Mouse (Mus musculus): ENCODE data around the gene Lima1. TPM values are rescaled to one million over a fixed set of nuclear protein-coding genes. Genes with fewer than 3 reads are reported as not detected.
A peak's percentile ranks its signal among the peaks of the same experiment; 100 is the strongest.

Gene Lima1
- total RNA-seq, 1 experiment = 69.9 TPM

DNA sequence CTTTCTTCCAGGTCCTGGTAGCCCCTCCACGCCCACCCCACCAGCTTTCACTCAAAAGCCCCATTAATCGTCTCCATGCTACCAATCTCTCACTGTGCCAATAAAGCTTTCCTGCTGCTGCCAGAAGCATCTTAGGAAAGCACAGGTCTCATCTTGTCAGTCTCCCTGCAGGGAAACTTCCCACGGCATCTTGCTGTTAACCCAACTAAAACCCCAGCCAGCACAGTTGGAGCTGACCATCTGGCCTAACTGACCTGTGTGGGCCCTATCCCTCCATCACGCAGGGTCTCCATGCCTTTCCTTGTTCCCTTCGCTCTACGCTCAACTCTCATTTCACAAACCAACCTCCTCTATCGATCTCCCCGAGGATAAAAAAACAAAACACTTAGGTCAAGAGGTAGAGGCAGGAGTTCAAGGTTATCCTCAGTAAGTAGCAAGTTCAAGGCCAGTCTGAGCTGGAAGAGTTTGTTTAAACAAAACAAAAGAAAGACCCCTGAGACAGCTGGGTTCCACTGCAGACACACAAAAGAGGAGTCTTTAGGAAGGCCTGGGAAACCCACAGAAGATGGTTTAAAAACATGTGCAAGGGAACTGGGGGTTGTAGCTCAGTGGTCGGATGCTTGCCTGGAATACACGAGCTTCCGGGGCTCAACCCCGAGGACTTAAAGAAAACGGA lies 36.0 kb downstream of the Lima1 start:
- Histone ChIP-seq H3K4me3 (ENCODE audit: insufficient read depth in 1 of 2, low read depth in 1 of 2, low read length in 2 of 2, poor library complexity in 1 of 2, severe bottlenecking in 1 of 2) (no peak overlapping the region), H3K36me3 (ENCODE audit: control insufficient read depth, insufficient read depth, low read length, poor library complexity, severe bottlenecking) (peaks cover 23% of the 10 kb centered on the region; the same call in 1 of the 2 replicates), H3K27ac (ENCODE audit: insufficient read depth, low read depth, low read length, poor library complexity, severe bottlenecking) (peak overlapping the region; percentile 67), H3K4me1 (ENCODE audit: control insufficient read depth in 2 of 2, insufficient read depth in 2 of 2, low read length in 2 of 2, poor library complexity in 1 of 2) (peaks cover 2 to 17% of the 10 kb centered on the region in 2 experiments; a peak in 1 of 4 replicates), H3K9me3 (ENCODE audit: control insufficient read depth, insufficient read depth, low read depth, low read length) (no peaks in the 10 kb centered on the region), H3K9ac (ENCODE audit: insufficient read depth, low read depth, low read length, poor library complexity, severe bottlenecking) (no peak overlapping the region)
- in situ Hi-C loops (cut with MboI; ENCODE audit: low sequenced_read_pairs in 2 of 2, unreplicated experiment in 2 of 2) = no loop called here
- TF ChIP-seq ZNF384 (IDR thresholded peaks at IDR 0.05; ENCODE audit: low read depth, low read length) = peak; percentile 69
- TF ChIP-seq ZC3H11A (IDR thresholded peaks at IDR 0.05; ENCODE audit: borderline replicate concordance, low read depth, low read length) = no peak
- DNase-seq (ENCODE audit: low read depth, low spot score) = no peak

DNA sequence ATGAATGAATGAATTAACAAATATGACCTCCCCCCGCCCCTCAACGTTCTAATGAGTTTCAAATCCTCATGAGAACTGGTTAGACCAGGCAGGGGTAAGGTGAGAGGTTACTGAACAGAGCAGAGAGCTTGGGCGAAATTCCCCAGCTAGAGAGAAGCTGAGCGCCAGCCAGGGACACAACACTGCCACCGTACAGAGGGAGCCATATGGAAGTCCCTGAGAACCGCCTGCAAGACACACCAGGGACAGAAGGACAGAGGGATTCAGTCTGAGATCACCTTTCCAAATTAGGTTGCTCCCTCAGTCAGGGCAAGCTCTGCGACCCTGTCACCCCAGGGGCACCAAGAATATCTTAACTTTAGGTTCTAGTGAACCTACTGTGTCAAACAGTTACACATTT lies 37.7 kb downstream of the Lima1 start:
- Histone ChIP-seq H3K36me3 (ENCODE audit: control insufficient read depth, insufficient read depth, low read length, poor library complexity, severe bottlenecking) (peaks cover 22% of the 10 kb centered on the region; the same call in 1 of the 2 replicates), H3K9ac (ENCODE audit: insufficient read depth, low read depth, low read length, poor library complexity, severe bottlenecking) (no peak overlapping the region), H3K9me3 (ENCODE audit: control insufficient read depth, insufficient read depth, low read depth, low read length) (no peaks in the 10 kb centered on the region), H3K27ac (ENCODE audit: insufficient read depth, low read depth, low read length, poor library complexity, severe bottlenecking) (no peak overlapping the region), H3K4me3 (ENCODE audit: insufficient read depth in 1 of 2, low read depth in 1 of 2, low read length in 2 of 2, poor library complexity in 1 of 2, severe bottlenecking in 1 of 2) (no peak overlapping the region), H3K4me1 (ENCODE audit: control insufficient read depth in 2 of 2, insufficient read depth in 2 of 2, low read length in 2 of 2, poor library complexity in 1 of 2) (peaks cover 2 to 20% of the 10 kb centered on the region in 2 experiments; a peak in 1 of 4 replicates)
- no peak for DNase-seq (ENCODE audit: low read depth, low spot score)
- in situ Hi-C loops (cut with MboI; ENCODE audit: low sequenced_read_pairs in 2 of 2, unreplicated experiment in 2 of 2) = no loop called here
- TF ChIP-seq ZNF384 (IDR thresholded peaks at IDR 0.05; ENCODE audit: low read depth, low read length) = no peak
- TF ChIP-seq MAFK (IDR thresholded peaks at IDR 0.05; ENCODE audit: insufficient read depth, low read depth, low read length) = no peak
- no peak for TF ChIP-seq CHD2 (IDR thresholded peaks at IDR 0.05; ENCODE audit: low read depth, low read length)
- no peak for TF ChIP-seq HCFC1 (IDR thresholded peaks at IDR 0.05; ENCODE audit: borderline replicate concordance, insufficient read depth, low read length)
- TF ChIP-seq ZC3H11A (IDR thresholded peaks at IDR 0.05; ENCODE audit: borderline replicate concordance, low read depth, low read length) = no peak

GRCm38 (mm10) chr15:99835191-99835590 lies 40.1 kb downstream of the Lima1 start:
- DNase-seq (ENCODE audit: low read depth, low spot score) = no peak
- TF ChIP-seq CHD2 (IDR thresholded peaks at IDR 0.05; ENCODE audit: low read depth, low read length) = no peak
- no peak for TF ChIP-seq ZNF384 (IDR thresholded peaks at IDR 0.05; ENCODE audit: low read depth, low read length)
- no peak for TF ChIP-seq ZC3H11A (IDR thresholded peaks at IDR 0.05; ENCODE audit: borderline replicate concordance, low read depth, low read length)
- Histone ChIP-seq H3K4me1 (ENCODE audit: control insufficient read depth in 2 of 2, insufficient read depth in 2 of 2, low read length in 2 of 2, poor library complexity in 1 of 2) (peaks cover 2 to 22% of the 10 kb centered on the region in 2 experiments; a peak in 1 of 4 replicates), H3K36me3 (ENCODE audit: control insufficient read depth, insufficient read depth, low read length, poor library complexity, severe bottlenecking) (peaks cover 14% of the 10 kb centered on the region; the same call in 1 of the 2 replicates), H3K9me3 (ENCODE audit: control insufficient read depth, insufficient read depth, low read depth, low read length) (no peaks in the 10 kb centered on the region), H3K9ac (ENCODE audit: insufficient read depth, low read depth, low read length, poor library complexity, severe bottlenecking) (peak overlapping the region; percentile 16; the same call in 1 of the 2 replicates), H3K27ac (ENCODE audit: insufficient read depth, low read depth, low read length, poor library complexity, severe bottlenecking) (peak overlapping the region; percentile 60; the same call in 1 of the 2 replicates), H3K4me3 (ENCODE audit: insufficient read depth in 1 of 2, low read depth in 1 of 2, low read length in 2 of 2, poor library complexity in 1 of 2, severe bottlenecking in 1 of 2) (no peak overlapping the region)
- in situ Hi-C loops (cut with MboI; ENCODE audit: low sequenced_read_pairs in 2 of 2, unreplicated experiment in 2 of 2) = no loop called here

GRCm38 (mm10) chr15:99834681-99835080 lies 40.6 kb downstream of the Lima1 start:
- in situ Hi-C loops (cut with MboI; ENCODE audit: low sequenced_read_pairs in 2 of 2, unreplicated experiment in 2 of 2) = no loop called here
- Histone ChIP-seq H3K9ac (ENCODE audit: insufficient read depth, low read depth, low read length, poor library complexity, severe bottlenecking) (no peak overlapping the region), H3K9me3 (ENCODE audit: control insufficient read depth, insufficient read depth, low read depth, low read length) (no peaks in the 10 kb centered on the region), H3K36me3 (ENCODE audit: control insufficient read depth, insufficient read depth, low read length, poor library complexity, severe bottlenecking) (peaks cover 14% of the 10 kb centered on the region; the same call in 1 of the 2 replicates), H3K4me3 (ENCODE audit: insufficient read depth in 1 of 2, low read depth in 1 of 2, low read length in 2 of 2, poor library complexity in 1 of 2, severe bottlenecking in 1 of 2) (no peak overlapping the region), H3K4me1 (ENCODE audit: control insufficient read depth in 2 of 2, insufficient read depth in 2 of 2, low read length in 2 of 2, poor library complexity in 1 of 2) (peaks cover 2 to 20% of the 10 kb centered on the region in 2 experiments; a peak in 1 of 4 replicates), H3K27ac (ENCODE audit: insufficient read depth, low read depth, low read length, poor library complexity, severe bottlenecking) (no peak overlapping the region)
- DNase-seq (ENCODE audit: low read depth, low spot score) = no peak
- no peak for TF ChIP-seq CHD2 (IDR thresholded peaks at IDR 0.05; ENCODE audit: low read depth, low read length)
- TF ChIP-seq MAFK (IDR thresholded peaks at IDR 0.05; ENCODE audit: insufficient read depth, low read depth, low read length) = no peak
- TF ChIP-seq HCFC1 (IDR thresholded peaks at IDR 0.05; ENCODE audit: borderline replicate concordance, insufficient read depth, low read length) = no peak
- no peak for TF ChIP-seq ZNF384 (IDR thresholded peaks at IDR 0.05; ENCODE audit: low read depth, low read length)
- TF ChIP-seq ZC3H11A (IDR thresholded peaks at IDR 0.05; ENCODE audit: borderline replicate concordance, low read depth, low read length) = no peak
